Mouse (Mus musculus): Measurements from ENCODE around the gene Fam107a. TPM values are rescaled to one million over a fixed set of nuclear protein-coding genes. Genes with fewer than 3 reads are reported as not detected.

Fam107a gene
- polyA plus RNA-seq (2012; fragmentation: generic; extraction: Trizol), result 1 to 10 TPM in 1 of 2 experiments, not detected in 1; 9.0 TPM

DNA sequence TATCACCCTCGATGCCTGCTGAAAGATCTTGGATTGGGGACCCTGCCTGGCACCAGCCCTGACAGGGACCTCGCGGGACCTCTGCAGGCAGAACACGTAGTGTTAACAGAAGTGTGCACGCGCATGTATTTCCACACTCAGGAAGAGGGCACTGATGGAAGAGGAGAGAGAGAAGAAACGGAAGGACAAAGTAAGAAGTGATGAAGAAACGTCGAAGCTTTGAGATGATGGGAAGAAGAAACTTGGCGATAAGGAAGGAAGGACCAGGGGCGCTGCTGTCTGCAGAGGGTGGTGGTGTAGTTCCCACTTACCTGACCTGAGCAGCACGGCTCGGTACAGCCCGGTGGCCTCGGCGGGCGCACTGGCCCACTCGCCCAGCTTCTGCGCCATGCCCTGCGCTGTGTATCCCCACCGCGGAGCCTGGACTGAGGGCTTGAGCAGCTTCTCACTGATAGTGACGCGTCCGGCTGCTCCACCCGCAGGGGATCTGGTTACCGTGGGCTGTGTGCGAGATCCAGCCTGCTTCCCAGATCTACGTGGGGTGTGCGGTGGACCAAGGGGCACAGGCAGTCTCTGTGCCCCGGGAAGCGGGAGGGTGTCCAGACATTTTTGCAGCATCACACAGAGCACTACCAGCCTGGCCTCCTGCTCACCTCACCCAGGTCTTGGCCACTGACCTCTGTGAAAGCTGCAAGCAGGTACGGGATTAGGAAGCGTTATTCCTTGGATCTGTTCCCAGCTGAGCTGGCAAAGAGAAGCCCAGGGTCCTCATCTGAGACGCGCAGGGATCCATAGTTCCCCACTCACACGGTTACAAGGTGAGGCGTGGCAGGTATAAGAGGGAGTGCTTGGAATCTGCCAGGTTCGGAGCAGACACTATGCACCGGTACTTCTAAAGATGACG is at the start of gene Fam107a:
TSS of gene Fam107a (minus strand) at position 830 of the 904 bp plus-strand sequence.

DNA sequence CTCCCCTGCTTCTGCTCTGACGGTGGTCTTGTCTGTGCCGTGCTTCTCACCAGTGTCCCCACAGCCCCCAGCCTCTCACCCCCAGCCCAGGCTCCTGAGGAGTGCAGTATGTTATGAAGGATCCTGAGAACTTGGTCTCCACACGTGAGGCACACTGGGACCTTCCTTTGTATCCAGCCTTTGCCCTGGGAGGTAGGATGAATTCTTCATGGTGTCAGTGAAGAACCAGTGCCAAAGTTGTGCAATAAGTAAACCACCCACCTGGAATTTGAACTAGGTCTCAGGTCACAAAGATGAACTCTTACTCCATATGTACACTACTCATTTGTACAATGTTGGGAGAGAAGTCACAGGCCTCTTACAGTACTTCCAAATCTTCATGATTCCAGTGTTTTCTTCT is 58.7 kb downstream of the Fam107a start, which contains the start of gene Acox2:
TSS of gene Acox2 (minus strand) at position 188 of the 400 bp plus-strand sequence.

Other genes starting within 250 kb of the Fam107a start
- 10 to 100 TPM; 12.1 to 17.7 TPM for gene Rpp14, start 237.7 kb downstream of the Fam107a start, polyA plus RNA-seq (2012; fragmentation: generic; extraction: Trizol)
- gene Pxk, start 219.8 kb downstream of the Fam107a start, polyA plus RNA-seq (2012; fragmentation: generic; extraction: Trizol), result 10 to 100 TPM in 1 of 2 experiments, 1 to 10 TPM in 1; 2.6 to 14.4 TPM
- gene Pdhb, start 145.0 kb downstream of the Fam107a start, polyA plus RNA-seq (2012; fragmentation: generic; extraction: Trizol), result 10 to 100 TPM; 19.1 to 65.6 TPM
- 1 to 10 TPM; 2.5 to 7.0 TPM for gene Kctd6, start 103.9 kb downstream of the Fam107a start, polyA plus RNA-seq (2012; fragmentation: generic; extraction: Trizol)
- gene Acox2, start 58.7 kb downstream of the Fam107a start, polyA plus RNA-seq (2012; fragmentation: generic; extraction: Trizol), result 1 to 10 TPM in 1 of 2 experiments, under 1 TPM in 1; 0.20 to 3.0 TPM
- under 1 TPM; 0.05 to 0.12 TPM for gene Oit1, start 60.7 kb upstream of the Fam107a start, polyA plus RNA-seq (2012; fragmentation: generic; extraction: Trizol)

All from C3H10T1/2 (cell line).